Mouse (Mus musculus) adrenal gland, postnatal 4 days (tissue): ENCODE measurements around the gene Adh1. TPM values are rescaled to one million over a fixed set of nuclear protein-coding genes. Genes with fewer than 3 reads are reported as not detected.

ENCODE experiments used
- DNase-seq, 2 experiments: peaks; one replicate each; pipeline ENCODE4 v3.0.0; 2021 to 2022; ENCODE audit warnings: low spot score in 2 of 2, mixed read lengths in 2 of 2
- long read RNA-seq, 2 experiments: library from polyadenylated mRNA; stranded (forward); transcript quantifications; one replicate each; pipeline ENCODE4 v2.0.0; 2021
- total RNA-seq, 2 experiments: library from RNA; stranded (reverse); gene quantifications; 2 replicates each; pipeline ENCODE4 v1.2.3; 2021

Gene Adh1
- total RNA-seq = 1,000 to 10,000 TPM; 4,514 to 5,007 TPM
- long read RNA-seq, experiment 1, transcript Adh1-201 (9 exons, 1,492 nt) = major isoform, 2,909 of 3,173 reads
- long read RNA-seq, experiment 1, partial matches to known transcripts = 211 of 3,173 reads
- long read RNA-seq, experiment 1, other reads (novel, unspliced or antisense) = 53 of 3,173 reads
- long read RNA-seq, experiment 2, transcript Adh1-201 (9 exons, 1,492 nt) = major isoform, 3,488 of 3,969 reads
- long read RNA-seq, experiment 2, transcript Adh1-203 (3 exons, 773 nt) = minor isoform, 7 of 3,969 reads
- long read RNA-seq, experiment 2, partial matches to known transcripts = 349 of 3,969 reads
- long read RNA-seq, experiment 2, other reads (novel, unspliced or antisense) = 125 of 3,969 reads

GRCm38 (mm10) chr3:138260721-138261669 is at the start of gene Adh1:
Gene Adh1 (plus strand): TSS chr3:138260991.
- no peak for DNase-seq

GRCm38 (mm10) chr3:138212431-138212951 is 48.3 kb upstream of the Adh1 start:
- DNase-seq = no peak

- no peak for DNase-seq
Measured at GRCm38 (mm10) chr3:138215395-138215989, 45.3 kb upstream of the Adh1 start.

GRCm38 (mm10) chr3:138216091-138216490 is 44.7 kb upstream of the Adh1 start:
- no peak for DNase-seq

- DNase-seq = no peak
Measured at GRCm38 (mm10) chr3:138217631-138218264, 43.0 kb upstream of the Adh1 start, which contains the start of gene Adh7. Gene Adh7 (plus strand): TSS chr3:138217760.

- DNase-seq = no peak
Measured at GRCm38 (mm10) chr3:138221116-138221515, 39.7 kb upstream of the Adh1 start.

GRCm38 (mm10) chr3:138222511-138222910 is 38.3 kb upstream of the Adh1 start:
- no peak for DNase-seq

- peak in 1 of 2 experiments; percentile 46 for DNase-seq
Measured at GRCm38 (mm10) chr3:138222952-138223351, 37.8 kb upstream of the Adh1 start.

- no peak for DNase-seq
Measured at GRCm38 (mm10) chr3:138224363-138224954, 36.3 kb upstream of the Adh1 start.

- no peak for DNase-seq
Measured at GRCm38 (mm10) chr3:138225331-138225730, 35.5 kb upstream of the Adh1 start.

GRCm38 (mm10) chr3:138225853-138226252 is 34.9 kb upstream of the Adh1 start:
- no peak for DNase-seq

GRCm38 (mm10) chr3:138226476-138226875 is 34.3 kb upstream of the Adh1 start:
- DNase-seq = no peak

GRCm38 (mm10) chr3:138227082-138227481 is 33.7 kb upstream of the Adh1 start:
- DNase-seq = no peak

GRCm38 (mm10) chr3:138227782-138228181 is 33.0 kb upstream of the Adh1 start:
- no peak for DNase-seq

- DNase-seq = no peak
Measured at GRCm38 (mm10) chr3:138229448-138229847, 31.3 kb upstream of the Adh1 start.

- no peak for DNase-seq
Measured at GRCm38 (mm10) chr3:138230266-138230665, 30.5 kb upstream of the Adh1 start.

GRCm38 (mm10) chr3:138231531-138231930 is 29.3 kb upstream of the Adh1 start:
- DNase-seq = no peak

- no peak for DNase-seq
Measured at GRCm38 (mm10) chr3:138236546-138237163, 24.1 kb upstream of the Adh1 start.

- no peak for DNase-seq
Measured at GRCm38 (mm10) chr3:138238046-138238445, 22.7 kb upstream of the Adh1 start.

- DNase-seq = no peak
Measured at GRCm38 (mm10) chr3:138239461-138239860, 21.3 kb upstream of the Adh1 start.
